Mouse (Mus musculus): ENCODE measurements at regions not wholly inside any gene's neighbourhood (a gene's known extent, or its start where the extent isn't known, plus 50 kb on each side); places are given as distances from the start of the nearest gene placed in this dataset.
A peak's percentile ranks its signal among the peaks of the same experiment; 100 is the strongest.

GRCm38 (mm10) chr3:119498711-119499110 lies 285.6 kb downstream of the Ptbp2 start:
- 26% methylated on average over 20 of the region's 20 CpGs for WGBS
- Histone ChIP-seq H3K27ac (ENCODE audit: low read length) (no peak overlapping the region), H3K36me3 (ENCODE audit: insufficient read depth, low read length) (no peaks in the 10 kb centered on the region), H3K9me3 (ENCODE audit: low read length) (no peaks in the 10 kb centered on the region), H3K27me3 (replicated peaks; ENCODE audit: insufficient read depth, low read length) (no peaks in the 10 kb centered on the region), H3K9ac (replicated peaks; ENCODE audit: low read depth) (no peak overlapping the region), H3K4me3 (ENCODE audit: low read depth, low read length) (no peak overlapping the region), H3K4me1 (ENCODE audit: insufficient read depth, low read depth, low read length) (no peaks in the 10 kb centered on the region), H3K4me2 (replicated peaks; ENCODE audit: low read depth, low read length) (peak overlapping the region; percentile 47)
- TF ChIP-seq CTCF (IDR thresholded peaks at IDR 0.05) (no peak), EP300 (IDR thresholded peaks at IDR 0.05) (no peak)
- ATAC-seq (no peak), DNase-seq (ENCODE audit: low spot score) (peak; percentile 36)

GRCm38 (mm10) chr3:119497880-119498279 lies 286.4 kb downstream of the Ptbp2 start:
- 67% methylated on average over 7 of the region's 7 CpGs for WGBS
- DNase-seq (ENCODE audit: low spot score), result no peak
- no peak for TF ChIP-seq EP300 (IDR thresholded peaks at IDR 0.05)
- TF ChIP-seq CTCF (IDR thresholded peaks at IDR 0.05), result no peak

GRCm38 (mm10) chr3:119494580-119494979 lies 289.7 kb downstream of the Ptbp2 start:
- TF ChIP-seq CTCF (IDR thresholded peaks at IDR 0.05), result no peak
- TF ChIP-seq EP300 (IDR thresholded peaks at IDR 0.05), result no peak
- no peaks in the 10 kb centered on the region for H3K4me1 ChIP-seq (ENCODE audit: insufficient read depth, low read depth, low read length)
- no peak overlapping the region for H3K4me3 ChIP-seq (ENCODE audit: low read depth, low read length)
- no peak overlapping the region for H3K4me2 ChIP-seq (replicated peaks; ENCODE audit: low read depth, low read length)
- no peak overlapping the region for H3K9ac ChIP-seq (replicated peaks; ENCODE audit: low read depth)
- H3K27me3 ChIP-seq (replicated peaks; ENCODE audit: insufficient read depth, low read length), result no peaks in the 10 kb centered on the region
- DNase-seq (ENCODE audit: low spot score) (no peak), ATAC-seq (no peak)
- no peaks in the 10 kb centered on the region for H3K36me3 ChIP-seq (ENCODE audit: insufficient read depth, low read length)
- no peaks in the 10 kb centered on the region for H3K9me3 ChIP-seq (ENCODE audit: low read length)
- 83% methylated on average over 5 of the region's 5 CpGs for WGBS
- H3K27ac ChIP-seq (ENCODE audit: low read length), result no peak overlapping the region

More at GRCm38 (mm10) chr3:119497880-119498279, 286.4 kb downstream of the Ptbp2 start:
- Histone ChIP-seq H3K9me3 (ENCODE audit: low read length) (no peaks in the 10 kb centered on the region), H3K27me3 (replicated peaks; ENCODE audit: insufficient read depth, low read length) (no peaks in the 10 kb centered on the region), H3K4me1 (ENCODE audit: insufficient read depth, low read depth, low read length) (no peaks in the 10 kb centered on the region), H3K9ac (replicated peaks; ENCODE audit: low read depth) (no peak overlapping the region), H3K4me3 (ENCODE audit: low read depth, low read length) (no peak overlapping the region), H3K36me3 (ENCODE audit: insufficient read depth, low read length) (no peaks in the 10 kb centered on the region), H3K27ac (ENCODE audit: low read length) (no peak overlapping the region), H3K4me2 (replicated peaks; ENCODE audit: low read depth, low read length) (no peak overlapping the region)
- ATAC-seq, result no peak

- Histone ChIP-seq H3K4me3 (ENCODE audit: low read depth, low read length) (no peak overlapping the region), H3K27ac (ENCODE audit: low read length) (no peak overlapping the region), H3K9me3 (ENCODE audit: low read length) (no peaks in the 10 kb centered on the region), H3K9ac (replicated peaks; ENCODE audit: low read depth) (no peak overlapping the region), H3K4me1 (ENCODE audit: insufficient read depth, low read depth, low read length) (no peaks in the 10 kb centered on the region), H3K27me3 (replicated peaks; ENCODE audit: insufficient read depth, low read length) (no peaks in the 10 kb centered on the region), H3K36me3 (ENCODE audit: insufficient read depth, low read length) (no peaks in the 10 kb centered on the region), H3K4me2 (replicated peaks; ENCODE audit: low read depth, low read length) (no peak overlapping the region)
- TF ChIP-seq CTCF (IDR thresholded peaks at IDR 0.05) (no peak), EP300 (IDR thresholded peaks at IDR 0.05) (no peak)
- WGBS, result 88% methylated on average over 1 of the region's 1 CpGs
- ATAC-seq (no peak), DNase-seq (ENCODE audit: low spot score) (no peak)
Observed at GRCm38 (mm10) chr3:119492627-119493026, 291.6 kb downstream of the Ptbp2 start.

GRCm38 (mm10) chr3:119489336-119489735 lies 294.9 kb downstream of the Ptbp2 start:
- H3K36me3 ChIP-seq (ENCODE audit: insufficient read depth, low read length), result no peaks in the 10 kb centered on the region
- DNase-seq (ENCODE audit: low spot score) (no peak), ATAC-seq (no peak)
- no peaks in the 10 kb centered on the region for H3K9me3 ChIP-seq (ENCODE audit: low read length)
- H3K27me3 ChIP-seq (replicated peaks; ENCODE audit: insufficient read depth, low read length), result no peaks in the 10 kb centered on the region
- no peak overlapping the region for H3K9ac ChIP-seq (replicated peaks; ENCODE audit: low read depth)
- no peak for TF ChIP-seq CTCF (IDR thresholded peaks at IDR 0.05)
- TF ChIP-seq EP300 (IDR thresholded peaks at IDR 0.05), result no peak
- no peak overlapping the region for H3K4me3 ChIP-seq (ENCODE audit: low read depth, low read length)
- H3K27ac ChIP-seq (ENCODE audit: low read length), result no peak overlapping the region
- no peaks in the 10 kb centered on the region for H3K4me1 ChIP-seq (ENCODE audit: insufficient read depth, low read depth, low read length)
- H3K4me2 ChIP-seq (replicated peaks; ENCODE audit: low read depth, low read length), result no peak overlapping the region
